Mouse (Mus musculus) myocyte (in vitro differentiated cells): ENCODE results near the gene Gm20388. TPM values are rescaled to one million over a fixed set of nuclear protein-coding genes. Genes with fewer than 3 reads are reported as not detected.

Experiments
- H3K27me3 ChIP-seq: one replicate; pipeline ENCODE4 v1.6.1; 2011; ENCODE audit not compliant: control insufficient read depth, insufficient read depth, insufficient read length
- H3K36me3 ChIP-seq: one replicate; pipeline ENCODE4 v1.6.1; 2011; ENCODE audit not compliant: control insufficient read depth, insufficient read depth
- H3K4me2 ChIP-seq: one replicate; pipeline ENCODE4 v1.6.1; 2011; ENCODE audit warnings: low read depth, control low read depth
- H3K4me3 ChIP-seq: one replicate; pipeline ENCODE4 v1.5.1; 2011; ENCODE audit warnings: mild to moderate bottlenecking, control low read depth, moderate library complexity
- H3K79me2 ChIP-seq: one replicate; pipeline ENCODE4 v1.6.1; 2011; ENCODE audit not compliant: control insufficient read depth, insufficient read depth
- H3ac ChIP-seq: one replicate; pipeline ENCODE4 v1.6.1; 2011; ENCODE audit not compliant: control insufficient read depth, insufficient read length
- CEBPB ChIP-seq: IDR thresholded peaks from 2 replicates; pipeline ENCODE4 v1.6.1; 2011; ENCODE audit warnings: mild to moderate bottlenecking, moderate library complexity; ENCODE audit not compliant: poor library complexity, insufficient read depth, severe bottlenecking
- E2F4 ChIP-seq: IDR thresholded peaks from one replicate; pipeline ENCODE4 v1.6.1; 2011; ENCODE audit warnings: mild to moderate bottlenecking, control low read depth, moderate library complexity; ENCODE audit not compliant: insufficient read depth
- MAX ChIP-seq: IDR thresholded peaks from one replicate; pipeline ENCODE4 v1.6.1; 2011; ENCODE audit warnings: low read depth, mild to moderate bottlenecking, control low read depth
- MYOD1 ChIP-seq, 3 experiments: IDR thresholded peaks; one replicate each; pipeline ENCODE4 v1.6.1; 2011; ENCODE audit warnings: control low read depth in 2 of 3, low read depth in 2 of 3, mild to moderate bottlenecking in 2 of 3, moderate library complexity in 1 of 3; ENCODE audit not compliant: insufficient read length in 2 of 3, control insufficient read depth in 1 of 3
- MYOG ChIP-seq, 3 experiments: IDR thresholded peaks; one replicate each; pipeline ENCODE4 v1.6.1; 2011; ENCODE audit warnings: control low read depth in 2 of 3, low read depth in 2 of 3, mild to moderate bottlenecking in 2 of 3; ENCODE audit not compliant: insufficient read length in 2 of 3, control insufficient read depth in 1 of 3, insufficient read depth in 1 of 3
- POLR2A ChIP-seq: IDR thresholded peaks from one replicate; pipeline ENCODE4 v1.6.1; 2011; ENCODE audit warnings: low read depth, mild to moderate bottlenecking, control low read depth, moderate library complexity; ENCODE audit not compliant: insufficient read length
- POLR2AphosphoS2 ChIP-seq: IDR thresholded peaks from one replicate; pipeline ENCODE4 v1.6.1; 2011; ENCODE audit warnings: low read depth, control low read depth; ENCODE audit not compliant: insufficient read length
- REST ChIP-seq: IDR thresholded peaks from one replicate; pipeline ENCODE4 v1.6.1; 2011; ENCODE audit warnings: mild to moderate bottlenecking, control low read depth, moderate library complexity; ENCODE audit not compliant: insufficient read depth, insufficient read length
- SRF ChIP-seq: IDR thresholded peaks from one replicate; pipeline ENCODE4 v1.6.1; 2011; ENCODE audit warnings: low read depth; ENCODE audit not compliant: control insufficient read depth, insufficient read length
- TCF12 ChIP-seq: IDR thresholded peaks from one replicate; pipeline ENCODE4 v1.6.1; 2011; ENCODE audit warnings: mild to moderate bottlenecking, control low read depth; ENCODE audit not compliant: poor library complexity, insufficient read depth, severe bottlenecking
- TCF3 ChIP-seq: IDR thresholded peaks from one replicate; pipeline ENCODE4 v1.6.1; 2011; ENCODE audit warnings: low read depth, control low read depth; ENCODE audit not compliant: insufficient read length
- USF1 ChIP-seq: IDR thresholded peaks from one replicate; pipeline ENCODE4 v1.6.1; 2011; ENCODE audit warnings: low read depth, mild to moderate bottlenecking, control low read depth, moderate library complexity
- polyA plus RNA-seq: library from polyadenylated mRNA; unstranded; fragments of >200 nt; fragmentation: generic; extraction: Trizol; gene quantifications from one replicate; pipeline ENCODE4 v1.2.1, GENCODE M21; 2012; ENCODE audit warnings: missing spikeins

Gene Gm20388
- polyA plus RNA-seq, 1 experiment, result 15.3 TPM

- peaks cover 5% of the 10 kb centered on the region for H3K79me2 ChIP-seq
- no peaks in the 10 kb centered on the region for H3K36me3 ChIP-seq
- TF ChIP-seq MYOG (IDR thresholded peaks at IDR 0.05; ENCODE audit: control insufficient read depth in 1 of 3, insufficient read depth in 1 of 3, insufficient read length in 2 of 3, low read depth in 2 of 3) (peak in 1 of 3 experiments; percentile 32), SRF (no peak), TCF12 (no peak)
- no peak overlapping the region for H3K4me2 ChIP-seq
- H3ac ChIP-seq, result no peak overlapping the region
- no peak overlapping the region for H3K4me3 ChIP-seq
- H3K27me3 ChIP-seq, result no peaks in the 10 kb centered on the region
Measured at GRCm38 (mm10) chr8:122299581-122300254, 2389.1 kb downstream of the Gm20388 start.

- no peak for TF ChIP-seq REST
- TF ChIP-seq POLR2AphosphoS2, result no peak
- no peak for TF ChIP-seq TCF12
- TF ChIP-seq E2F4, result no peak
- no peak for TF ChIP-seq MYOD1 (IDR thresholded peaks at IDR 0.05; ENCODE audit: control insufficient read depth in 1 of 3, insufficient read length in 2 of 3, low read depth in 2 of 3)
- no peak for TF ChIP-seq SRF
- no peak for TF ChIP-seq USF1
- TF ChIP-seq MAX, result no peak
- TF ChIP-seq CEBPB, result no peak
- TF ChIP-seq MYOG (IDR thresholded peaks at IDR 0.05; ENCODE audit: control insufficient read depth in 1 of 3, insufficient read depth in 1 of 3, insufficient read length in 2 of 3, low read depth in 2 of 3), result no peak
- no peak for TF ChIP-seq POLR2A
- no peak for TF ChIP-seq TCF3
- Histone ChIP-seq H3K79me2 (peaks cover 5% of the 10 kb centered on the region), H3K4me2 (no peak overlapping the region), H3K27me3 (no peaks in the 10 kb centered on the region), H3K36me3 (no peaks in the 10 kb centered on the region), H3K4me3 (no peak overlapping the region), H3ac (no peak overlapping the region)
Measured at GRCm38 (mm10) chr8:122301081-122301480, 2390.4 kb downstream of the Gm20388 start.

- no peak overlapping the region for H3K4me2 ChIP-seq
- peak in 2 of 3 experiments; percentile 27 to 44 for TF ChIP-seq MYOG (IDR thresholded peaks at IDR 0.05; ENCODE audit: control insufficient read depth in 1 of 3, insufficient read depth in 1 of 3, insufficient read length in 2 of 3, low read depth in 2 of 3)
- TF ChIP-seq E2F4, result no peak
- no peak for TF ChIP-seq REST
- no peak for TF ChIP-seq POLR2AphosphoS2
- no peak for TF ChIP-seq POLR2A
- no peak for TF ChIP-seq TCF3
- TF ChIP-seq TCF12, result no peak
- peak in 1 of 3 experiments; percentile 8 for TF ChIP-seq MYOD1 (IDR thresholded peaks at IDR 0.05; ENCODE audit: control insufficient read depth in 1 of 3, insufficient read length in 2 of 3, low read depth in 2 of 3)
- TF ChIP-seq CEBPB, result no peak
- no peak overlapping the region for H3K4me3 ChIP-seq
- H3K79me2 ChIP-seq, result peaks cover 5% of the 10 kb centered on the region
- H3ac ChIP-seq, result no peak overlapping the region
- no peaks in the 10 kb centered on the region for H3K36me3 ChIP-seq
- no peaks in the 10 kb centered on the region for H3K27me3 ChIP-seq
Measured at GRCm38 (mm10) chr8:122301866-122302265, 2391.2 kb downstream of the Gm20388 start.

GRCm38 (mm10) chr8:122303451-122303850, 2392.8 kb downstream of the Gm20388 start:
- Histone ChIP-seq H3K4me3 (no peak overlapping the region), H3K27me3 (no peaks in the 10 kb centered on the region), H3K4me2 (no peak overlapping the region), H3ac (no peak overlapping the region), H3K36me3 (peaks cover 5% of the 10 kb centered on the region), H3K79me2 (no peaks in the 10 kb centered on the region)
- TF ChIP-seq USF1 (no peak), MYOD1 (IDR thresholded peaks at IDR 0.05; ENCODE audit: control insufficient read depth in 1 of 3, insufficient read length in 2 of 3, low read depth in 2 of 3) (no peak), TCF12 (no peak), POLR2AphosphoS2 (no peak), SRF (no peak), E2F4 (no peak), MYOG (IDR thresholded peaks at IDR 0.05; ENCODE audit: control insufficient read depth in 1 of 3, insufficient read depth in 1 of 3, insufficient read length in 2 of 3, low read depth in 2 of 3) (no peak), MAX (no peak), TCF3 (no peak), REST (no peak), CEBPB (no peak), POLR2A (no peak)

GRCm38 (mm10) chr8:122304058-122304457, 2393.4 kb downstream of the Gm20388 start:
- H3ac ChIP-seq, result no peak overlapping the region
- no peak for TF ChIP-seq POLR2A
- TF ChIP-seq POLR2AphosphoS2, result no peak
- TF ChIP-seq MYOG (IDR thresholded peaks at IDR 0.05; ENCODE audit: control insufficient read depth in 1 of 3, insufficient read depth in 1 of 3, insufficient read length in 2 of 3, low read depth in 2 of 3), result no peak
- no peak for TF ChIP-seq TCF3
- TF ChIP-seq REST, result no peak
- TF ChIP-seq USF1, result no peak
- TF ChIP-seq E2F4, result no peak
- no peak overlapping the region for H3K4me2 ChIP-seq
- no peaks in the 10 kb centered on the region for H3K79me2 ChIP-seq
- no peak overlapping the region for H3K4me3 ChIP-seq
- H3K27me3 ChIP-seq, result no peaks in the 10 kb centered on the region
- peaks cover 5% of the 10 kb centered on the region for H3K36me3 ChIP-seq
